Mouse (Mus musculus): Measurements from ENCODE around the gene Trim45.

DNA sequence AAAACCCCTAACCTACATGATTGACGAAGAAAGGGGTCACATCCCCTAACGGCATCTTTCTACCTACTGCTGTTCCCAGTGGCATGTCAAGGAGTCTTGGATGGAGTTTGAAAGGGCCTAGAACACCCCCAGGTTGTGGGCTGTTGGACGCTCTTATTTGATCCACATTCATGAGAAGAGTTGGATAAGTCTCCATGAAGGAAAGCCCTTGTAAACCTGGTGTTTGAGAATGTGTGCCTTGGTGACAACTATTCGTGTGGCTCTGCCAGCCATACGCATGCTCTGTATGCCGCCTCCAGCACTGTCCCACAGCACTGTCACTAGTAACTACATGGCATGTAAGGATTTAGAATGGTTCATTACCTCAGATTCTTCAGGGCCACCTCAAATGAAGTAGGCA, 14.2 kb downstream of the Trim45 start:
- TF ChIP-seq CTCF (IDR thresholded peaks at IDR 0.05; ENCODE audit: low read depth) (no peak), EP300 (IDR thresholded peaks at IDR 0.05; ENCODE audit: low read depth) (no peak)

All from heart, postnatal 0 days (tissue).